Mouse (Mus musculus): ENCODE measurements around the gene Zkscan8.
"Not testable (repeated sequence)": the region's sequence is repeated elsewhere in the genome, so short reads cannot be mapped to it uniquely, and the experiment has no call there.

Zkscan8 gene

GRCm38 (mm10) chr13:21530781-21531201, at the start of gene Zkscan8:
TSS of gene Zkscan8 (minus strand) at chr13:21531120.
- peak; percentile 88 to 89 for DNase-seq (ENCODE audit: low spot score in 2 of 2)

- no peak for DNase-seq (ENCODE audit: low spot score in 2 of 2)
These were observed 28.9 kb upstream of the Zkscan8 start, which contains the start of gene Olfr1535 for GRCm38 (mm10) chr13:21559793-21560192. TSS of gene Olfr1535 (minus strand) at chr13:21559893.

GRCm38 (mm10) chr13:21550416-21551110, 19.6 kb upstream of the Zkscan8 start:
- DNase-seq (ENCODE audit: low spot score in 2 of 2): no peak

GRCm38 (mm10) chr13:21549487-21549886, 18.6 kb upstream of the Zkscan8 start:
- DNase-seq (ENCODE audit: low spot score in 2 of 2): no peak

- DNase-seq (ENCODE audit: low spot score in 2 of 2): no peak
These were observed 11.8 kb upstream of the Zkscan8 start, which contains the start of gene Olfr1366 for GRCm38 (mm10) chr13:21542708-21543107. TSS of gene Olfr1366 (minus strand) at chr13:21542808.

- DNase-seq (ENCODE audit: low spot score in 2 of 2): no peak
These were observed 784 bp downstream of the Zkscan8 start for GRCm38 (mm10) chr13:21530136-21530535.

- peak; percentile 73 to 83 for DNase-seq (ENCODE audit: low spot score in 2 of 2)
These were observed 24.7 kb downstream of the Zkscan8 start for GRCm38 (mm10) chr13:21506221-21506649.

GRCm38 (mm10) chr13:21502296-21502695, 28.6 kb downstream of the Zkscan8 start:
- DNase-seq (ENCODE audit: low spot score in 2 of 2): no peak

- DNase-seq (ENCODE audit: low spot score in 2 of 2): not testable (repeated sequence)
These were observed 29.7 kb downstream of the Zkscan8 start, which contains the start of gene Gm11273 for GRCm38 (mm10) chr13:21501182-21501581. TSS of gene Gm11273 (minus strand) at chr13:21501418.

GRCm38 (mm10) chr13:21495080-21495479, 35.8 kb downstream of the Zkscan8 start, which contains the start of gene AK157302:
TSS of gene AK157302 (plus strand) at chr13:21495223.
- DNase-seq (ENCODE audit: low spot score in 2 of 2): no peak

GRCm38 (mm10) chr13:21492847-21493246, 38.1 kb downstream of the Zkscan8 start:
- DNase-seq (ENCODE audit: low spot score in 2 of 2): no peak

- no peak for DNase-seq (ENCODE audit: low spot score in 2 of 2)
These were observed 44.0 kb downstream of the Zkscan8 start for GRCm38 (mm10) chr13:21486881-21487280.

- DNase-seq (ENCODE audit: low spot score in 2 of 2): peak; percentile 79 to 87
These were observed 51.9 kb downstream of the Zkscan8 start, which contains the start of the genes Zkscan4 and Gm10065 for GRCm38 (mm10) chr13:21478759-21479670. TSS of gene Zkscan4 (plus strand) at chr13:21478907. TSS of gene Gm10065 (minus strand) at chr13:21479441.

- DNase-seq (ENCODE audit: low spot score in 2 of 2): no peak
These were observed 58.5 kb downstream of the Zkscan8 start for GRCm38 (mm10) chr13:21472427-21472826.

GRCm38 (mm10) chr13:21469097-21469496, 61.8 kb downstream of the Zkscan8 start:
- DNase-seq (ENCODE audit: low spot score in 2 of 2): no peak

GRCm38 (mm10) chr13:21468061-21469019, 62.6 kb downstream of the Zkscan8 start, which contains the start of gene Nkapl:
TSS of gene Nkapl (minus strand) at chr13:21468509.
- peak; percentile 71 to 75 for DNase-seq (ENCODE audit: low spot score in 2 of 2)

- no peak for DNase-seq (ENCODE audit: low spot score in 2 of 2)
These were observed 63.6 kb downstream of the Zkscan8 start for GRCm38 (mm10) chr13:21467336-21467735.

Data from frontal cortex, postnatal 36 days (tissue).